Mouse (Mus musculus): ENCODE results near the gene Rsc1a1. TPM values are rescaled to one million over a fixed set of nuclear protein-coding genes. Genes with fewer than 3 reads are reported as not detected.

Rsc1a1 gene
- polyA plus RNA-seq, 1 experiment from 2014 or later = not detected

- H3K9ac ChIP-seq (ENCODE audit: low read depth, low read length) = no peak overlapping the region
- no peak for ATAC-seq
- H3K27me3 ChIP-seq (replicated peaks; ENCODE audit: control insufficient read depth, insufficient read depth, low read length) = no peaks in the 10 kb centered on the region
- TF ChIP-seq CTCF (IDR thresholded peaks at IDR 0.05; ENCODE audit: low read depth) = no peak
- H3K4me3 ChIP-seq (ENCODE audit: low read depth, low read length) = no peak overlapping the region
- H3K4me2 ChIP-seq (replicated peaks; ENCODE audit: low read depth) = no peak overlapping the region
- H3K9me3 ChIP-seq (ENCODE audit: control insufficient read depth) = no peaks in the 10 kb centered on the region
- no peaks in the 10 kb centered on the region for H3K36me3 ChIP-seq (ENCODE audit: control insufficient read depth, insufficient read depth)
- H3K4me1 ChIP-seq (replicated peaks; ENCODE audit: control insufficient read depth, insufficient read depth, low read length) = no peaks in the 10 kb centered on the region
- no peak overlapping the region for H3K27ac ChIP-seq (ENCODE audit: low read depth, low read length)
- WGBS = 63% methylated on average over 4 of the region's 4 CpGs
These were observed 14.0 kb downstream of the Rsc1a1 start for GRCm38 (mm10) chr4:141671389-141671788.

- Histone ChIP-seq H3K4me1 (replicated peaks; ENCODE audit: control insufficient read depth, insufficient read depth, low read length) (no peaks in the 10 kb centered on the region), H3K9me3 (ENCODE audit: control insufficient read depth) (no peaks in the 10 kb centered on the region), H3K27me3 (replicated peaks; ENCODE audit: control insufficient read depth, insufficient read depth, low read length) (no peaks in the 10 kb centered on the region), H3K36me3 (ENCODE audit: control insufficient read depth, insufficient read depth) (no peaks in the 10 kb centered on the region), H3K4me2 (replicated peaks; ENCODE audit: low read depth) (no peak overlapping the region), H3K4me3 (ENCODE audit: low read depth, low read length) (no peak overlapping the region), H3K27ac (ENCODE audit: low read depth, low read length) (no peak overlapping the region), H3K9ac (ENCODE audit: low read depth, low read length) (no peak overlapping the region)
- WGBS = 70% methylated on average over 18 of the region's 18 CpGs
- 0 out of 2 replicates have a peak, but pooled peaks have one; percentile 25 for ATAC-seq
- no peak for TF ChIP-seq CTCF (IDR thresholded peaks at IDR 0.05; ENCODE audit: low read depth)
These were observed 15.3 kb downstream of the Rsc1a1 start for GRCm38 (mm10) chr4:141669898-141670712.

GRCm38 (mm10) chr4:141664799-141665198 is 20.6 kb downstream of the Rsc1a1 start, which contains the start of gene Plekhm2:
TSS of gene Plekhm2 (minus strand) at chr4:141664899.
- 0 out of 2 replicates have a peak, but pooled peaks have one; percentile 2 for ATAC-seq
- H3K27ac ChIP-seq (ENCODE audit: low read depth, low read length) = peak within 1 kb of the TSS; percentile 78

GRCm38 (mm10) chr4:141664011-141664745 is 21.2 kb downstream of the Rsc1a1 start:
- Histone ChIP-seq H3K27ac (ENCODE audit: low read depth, low read length) (peak overlapping the region; percentile 78), H3K4me3 (ENCODE audit: low read depth, low read length) (peak overlapping the region; percentile 65), H3K9me3 (ENCODE audit: control insufficient read depth) (no peaks in the 10 kb centered on the region), H3K4me2 (replicated peaks; ENCODE audit: low read depth) (peak overlapping the region; percentile 78), H3K27me3 (replicated peaks; ENCODE audit: control insufficient read depth, insufficient read depth, low read length) (no peaks in the 10 kb centered on the region), H3K9ac (ENCODE audit: low read depth, low read length) (peak overlapping the region; percentile 91), H3K36me3 (ENCODE audit: control insufficient read depth, insufficient read depth) (no peaks in the 10 kb centered on the region; the same call in 1 of the 2 replicates), H3K4me1 (replicated peaks; ENCODE audit: control insufficient read depth, insufficient read depth, low read length) (peaks cover 4% of the 10 kb centered on the region; the same call in 1 of the 2 replicates)
- peak; percentile 78 for ATAC-seq
- TF ChIP-seq CTCF (IDR thresholded peaks at IDR 0.05; ENCODE audit: low read depth) = no peak
- WGBS = 2% methylated on average over 49 of the region's 60 CpGs

More at GRCm38 (mm10) chr4:141664799-141665198, 20.6 kb downstream of the Rsc1a1 start, which contains the start of gene Plekhm2:
- Histone ChIP-seq H3K36me3 (ENCODE audit: control insufficient read depth, insufficient read depth) (no peaks in the 10 kb centered on the region; the same call in 1 of the 2 replicates), H3K4me1 (replicated peaks; ENCODE audit: control insufficient read depth, insufficient read depth, low read length) (peaks cover 4% of the 10 kb centered on the region; the same call in 1 of the 2 replicates), H3K4me3 (ENCODE audit: low read depth, low read length) (peak within 1 kb of the TSS; percentile 65), H3K9ac (ENCODE audit: low read depth, low read length) (peak within 1 kb of the TSS; percentile 91), H3K27me3 (replicated peaks; ENCODE audit: control insufficient read depth, insufficient read depth, low read length) (no peaks in the 10 kb centered on the region), H3K9me3 (ENCODE audit: control insufficient read depth) (no peaks in the 10 kb centered on the region), H3K4me2 (replicated peaks; ENCODE audit: low read depth) (peak within 1 kb of the TSS; percentile 78)
- WGBS = 69% methylated on average over 8 of the region's 8 CpGs
- no peak for TF ChIP-seq CTCF (IDR thresholded peaks at IDR 0.05; ENCODE audit: low read depth)

GRCm38 (mm10) chr4:141663122-141663931 is 22.1 kb downstream of the Rsc1a1 start:
- Histone ChIP-seq H3K9me3 (ENCODE audit: control insufficient read depth) (no peaks in the 10 kb centered on the region), H3K4me1 (replicated peaks; ENCODE audit: control insufficient read depth, insufficient read depth, low read length) (peaks cover 4% of the 10 kb centered on the region; the same call in 1 of the 2 replicates), H3K27ac (ENCODE audit: low read depth, low read length) (peak overlapping the region; percentile 78), H3K36me3 (ENCODE audit: control insufficient read depth, insufficient read depth) (no peaks in the 10 kb centered on the region; the same call in 1 of the 2 replicates), H3K4me3 (ENCODE audit: low read depth, low read length) (peak overlapping the region; percentile 65), H3K9ac (ENCODE audit: low read depth, low read length) (peak overlapping the region; percentile 91), H3K4me2 (replicated peaks; ENCODE audit: low read depth) (peak overlapping the region; percentile 78), H3K27me3 (replicated peaks; ENCODE audit: control insufficient read depth, insufficient read depth, low read length) (no peaks in the 10 kb centered on the region)
- TF ChIP-seq CTCF (IDR thresholded peaks at IDR 0.05; ENCODE audit: low read depth) = no peak
- ATAC-seq = peak; percentile 17
- WGBS = 4% methylated on average over 42 of the region's 47 CpGs
